Mouse (Mus musculus) gastrocnemius, postnatal 4 days (tissue): ENCODE results near the gene Fgfr2. TPM values are rescaled to one million over a fixed set of nuclear protein-coding genes. Genes with fewer than 3 reads are reported as not detected.
"Not testable (repeated sequence)": the region's sequence is repeated elsewhere in the genome, so short reads cannot be mapped to it uniquely, and the experiment has no call there.

ENCODE experiments used
- DNase-seq, 2 experiments: peaks; one replicate each; pipeline ENCODE4 v3.0.0; 2021 to 2022; ENCODE audit warnings: low spot score in 2 of 2, mixed read lengths in 2 of 2
- total RNA-seq, 2 experiments: library from RNA; stranded (reverse); gene quantifications; 2 replicates each; pipeline ENCODE4 v1.2.3; 2021

Gene Fgfr2
- total RNA-seq, 2 experiments from 2014 or later, result 6.5 to 8.0 TPM

GRCm38 (mm10) chr7:131434276-131434675 is 1688.9 kb downstream of the Fgfr2 start:
- DNase-seq, result no peak

DNA sequence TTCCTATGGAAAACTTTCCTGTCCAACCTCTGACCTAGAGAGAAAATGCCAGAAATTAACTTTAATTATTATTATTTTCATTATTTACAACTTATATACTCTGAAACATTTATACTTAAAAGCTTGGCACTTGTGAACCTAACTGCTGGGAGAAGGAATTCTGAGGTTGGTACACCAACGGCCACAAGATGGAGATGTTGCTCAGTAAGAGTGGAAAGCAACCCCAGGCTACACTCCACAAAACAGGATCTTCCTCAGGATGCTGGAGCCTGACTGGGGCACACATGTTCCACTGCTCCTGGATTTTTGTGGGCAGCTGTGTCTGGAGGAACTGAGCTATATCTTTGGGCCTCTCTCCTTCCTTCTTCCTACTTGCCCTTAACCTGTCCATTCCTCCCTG is 1690.9 kb downstream of the Fgfr2 start:
- DNase-seq, result no peak

DNA sequence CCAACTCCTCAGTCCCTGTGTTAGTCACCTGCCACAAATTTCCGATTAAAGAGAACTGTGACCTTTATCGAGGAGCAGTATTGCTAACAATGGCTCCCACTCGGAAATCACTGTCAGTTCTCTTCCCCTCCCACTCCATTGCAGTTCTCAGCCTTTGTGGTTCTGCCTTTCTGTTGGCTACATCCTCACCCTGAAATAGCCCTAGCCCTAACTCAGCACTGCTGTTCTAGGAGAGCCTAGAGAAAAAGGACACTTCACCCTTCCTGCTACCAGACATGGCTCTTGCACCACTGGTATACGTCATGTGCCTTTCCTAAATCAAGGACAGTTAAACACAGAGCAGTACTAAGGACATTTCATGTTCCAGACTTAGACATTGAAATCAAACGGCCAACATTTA is 1695.8 kb downstream of the Fgfr2 start:
- DNase-seq, result no peak

DNA sequence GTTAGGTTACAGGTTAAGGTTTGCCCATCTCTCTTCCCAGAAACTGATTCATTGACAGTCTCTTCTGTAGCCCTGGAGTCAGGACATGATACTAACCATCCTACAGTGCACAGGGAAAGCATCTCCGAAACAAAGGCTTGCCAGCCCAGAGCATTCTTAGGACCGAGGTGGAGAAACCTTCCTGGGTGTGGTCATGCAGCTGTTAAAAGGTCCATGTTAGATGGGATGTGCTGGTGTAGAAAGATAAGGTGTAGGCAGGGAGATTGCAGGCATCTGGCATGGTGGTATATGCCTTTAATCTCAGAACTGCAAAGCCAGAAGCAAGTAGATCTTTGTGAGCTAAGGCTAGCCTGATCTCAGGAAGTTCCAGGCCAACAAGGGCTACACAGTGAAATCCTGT is 1698.2 kb downstream of the Fgfr2 start:
- no peak for DNase-seq

- no peak for DNase-seq
Observed at GRCm38 (mm10) chr7:131417605-131418004, 1705.5 kb downstream of the Fgfr2 start.

DNA sequence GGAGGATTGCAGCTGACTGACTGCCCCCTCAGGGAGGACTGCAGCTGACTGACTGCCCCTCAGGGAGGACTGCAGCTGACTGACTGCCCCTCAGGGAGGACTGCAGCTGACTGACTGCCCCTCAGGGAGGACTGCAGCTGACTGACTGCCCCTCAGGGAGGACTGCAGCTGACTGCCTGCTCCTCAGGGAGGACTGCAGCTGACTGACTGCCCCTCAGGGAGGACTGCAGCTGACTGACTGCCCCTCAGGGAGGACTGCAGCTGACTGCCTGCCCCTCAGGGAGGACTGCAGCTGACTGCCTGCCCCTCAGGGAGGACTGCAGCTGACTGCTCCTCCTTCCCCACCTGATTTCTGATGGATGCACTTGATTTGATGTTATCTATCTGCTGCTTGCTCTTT is 1706.4 kb downstream of the Fgfr2 start:
- not testable (repeated sequence) for DNase-seq

DNA sequence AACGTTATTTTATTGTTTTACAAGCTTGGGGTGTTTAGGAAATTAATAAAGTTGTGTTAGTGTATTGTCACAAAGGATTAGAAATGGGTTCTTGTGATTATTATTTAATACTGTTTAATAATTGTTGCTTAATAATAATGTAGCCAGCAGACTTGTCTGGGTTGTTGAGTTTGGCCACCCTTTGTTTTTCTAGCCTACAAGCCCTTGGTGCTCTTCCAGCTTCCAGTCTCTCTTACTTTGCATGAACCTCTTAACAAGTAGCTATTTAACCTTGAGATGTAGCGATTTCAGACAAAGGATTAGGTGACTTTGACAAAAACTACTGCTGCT is 1711.2 kb downstream of the Fgfr2 start:
- DNase-seq, result no peak

DNA sequence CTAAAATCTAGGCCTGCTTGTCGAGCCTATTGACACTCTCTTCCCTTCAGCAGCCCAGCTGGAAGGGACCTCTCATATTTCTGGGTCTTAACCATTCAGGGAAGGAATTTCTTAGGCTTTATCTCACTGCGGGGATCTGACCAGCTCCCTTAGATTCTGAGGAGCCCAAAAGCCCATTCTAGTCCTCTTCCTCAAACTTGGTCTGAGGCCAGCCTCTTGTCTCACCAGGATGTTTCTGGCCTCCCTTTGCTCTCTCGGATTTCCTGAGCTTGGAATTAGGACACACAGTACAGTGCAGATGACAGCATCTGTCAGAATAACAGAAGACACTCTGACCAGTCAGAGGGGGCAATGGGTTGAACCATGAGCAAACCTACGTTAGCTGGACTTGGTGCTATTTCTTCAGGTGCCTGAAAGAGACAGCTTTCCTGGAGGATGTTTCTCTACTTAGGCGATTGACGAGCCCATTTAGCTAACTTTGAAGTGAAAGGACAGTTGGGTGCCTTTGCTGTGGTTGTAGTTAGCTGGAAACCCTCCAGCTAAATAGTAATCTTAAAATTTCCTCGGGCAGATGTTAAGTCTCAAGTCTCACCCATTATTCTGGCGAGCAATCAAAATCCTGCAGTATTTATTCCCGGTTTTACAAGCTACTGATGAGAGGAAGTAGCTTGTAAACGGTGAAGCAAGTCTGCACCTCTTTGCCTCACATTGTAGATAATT is 1711.8 kb downstream of the Fgfr2 start:
- peak in 1 of 2 experiments; percentile 14 for DNase-seq

- peak; percentile 98 for DNase-seq
Observed at GRCm38 (mm10) chr7:131410416-131411058, 1712.6 kb downstream of the Fgfr2 start, which contains the start of the genes Ikzf5 and Acadsb. Gene Ikzf5, minus strand, starts transcription at chr7:131410521. Gene Acadsb, plus strand, starts transcription at chr7:131410601.

DNA sequence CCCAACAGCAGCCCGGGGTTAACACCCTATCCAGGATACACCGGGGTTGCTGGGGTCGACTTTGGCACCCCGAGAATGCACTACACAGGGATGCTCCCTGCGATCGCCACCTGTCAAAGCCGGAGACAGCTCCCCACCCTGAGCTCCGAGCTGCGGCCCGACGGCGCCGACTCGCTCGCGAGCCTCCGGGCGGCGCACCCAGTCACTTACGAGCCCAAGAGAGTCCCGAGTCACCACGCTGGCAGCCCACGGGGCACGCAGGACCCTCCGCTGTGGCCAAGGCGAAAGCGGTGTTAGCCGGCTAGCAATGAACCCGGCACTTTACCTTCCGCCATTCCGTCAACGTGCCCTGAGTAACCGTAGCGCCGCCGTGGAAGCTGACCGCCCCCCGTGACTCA is 1713.2 kb downstream of the Fgfr2 start:
- DNase-seq, result no peak

DNA sequence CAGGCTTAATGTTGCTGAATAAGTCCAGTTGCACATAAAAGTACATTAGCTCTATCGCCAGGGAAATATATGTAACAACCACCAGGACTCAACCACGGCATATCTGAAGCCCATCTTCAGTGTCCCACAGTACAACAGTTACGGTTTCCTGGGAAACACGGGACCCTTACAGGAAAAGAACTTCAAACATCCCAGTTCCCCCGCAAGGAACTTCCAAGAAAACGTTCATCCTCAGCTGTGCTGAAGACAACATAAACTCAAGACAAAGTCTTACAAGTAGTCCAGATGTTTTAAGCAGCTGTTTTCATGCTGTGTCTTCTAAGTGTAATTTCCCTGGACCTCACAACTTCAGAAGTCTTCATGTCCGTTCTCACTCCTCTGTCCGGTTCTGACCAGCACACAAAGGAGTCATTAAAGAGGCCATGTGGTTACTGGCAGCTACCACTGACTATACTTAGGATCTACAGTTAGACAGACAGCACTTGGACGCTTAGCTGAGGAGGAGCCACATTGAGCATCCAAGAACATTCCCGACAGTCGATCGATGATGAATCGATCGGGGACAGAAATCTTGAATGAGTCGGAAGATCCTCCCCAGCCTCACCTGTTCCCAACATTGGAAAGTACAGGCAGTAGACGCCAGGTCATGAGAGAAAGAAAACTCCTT is 1713.7 kb downstream of the Fgfr2 start:
- no peak for DNase-seq

DNA sequence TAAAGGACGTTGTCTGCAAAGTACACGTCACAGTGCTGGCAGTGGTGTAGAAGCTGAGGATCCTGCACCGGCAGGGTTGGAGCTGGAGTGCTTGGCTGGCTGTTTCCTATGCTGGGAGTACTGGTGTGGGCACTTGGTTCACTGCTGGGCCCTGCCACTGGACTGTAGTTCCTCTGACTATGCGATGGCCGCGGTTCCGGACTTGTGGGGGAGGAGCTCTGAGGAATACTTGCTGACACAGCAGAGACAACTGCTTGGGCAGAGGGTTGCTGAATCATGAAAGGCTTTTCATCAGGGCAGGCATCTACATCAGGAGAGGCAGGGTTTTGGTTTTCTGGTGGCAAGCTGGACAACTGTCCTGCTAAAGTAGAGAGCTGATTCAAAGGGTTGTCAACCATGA is 1731.4 kb downstream of the Fgfr2 start:
- not testable (repeated sequence) for DNase-seq

- DNase-seq, result no peak
Observed at GRCm38 (mm10) chr7:131371880-131372651, 1751.1 kb downstream of the Fgfr2 start.

GRCm38 (mm10) chr7:131371470-131371860 is 1751.7 kb downstream of the Fgfr2 start:
- DNase-seq, result no peak

- DNase-seq, result peak; percentile 76 to 89
Observed at GRCm38 (mm10) chr7:131370648-131371469, 1752.3 kb downstream of the Fgfr2 start, which contains the start of gene Pstk. Gene Pstk, plus strand, starts transcription at chr7:131371141.

GRCm38 (mm10) chr7:131364131-131364530 is 1759.0 kb downstream of the Fgfr2 start:
- no peak for DNase-seq

- DNase-seq, result peak; percentile 87 to 93
Observed at GRCm38 (mm10) chr7:131362615-131363300, 1760.4 kb downstream of the Fgfr2 start, which contains the start of gene 2310057M21Rik. Gene 2310057M21Rik, minus strand, starts transcription at chr7:131362759.

- DNase-seq, result peak in 1 of 2 experiments; percentile 47
Observed at GRCm38 (mm10) chr7:131362269-131362614, 1760.9 kb downstream of the Fgfr2 start.

DNA sequence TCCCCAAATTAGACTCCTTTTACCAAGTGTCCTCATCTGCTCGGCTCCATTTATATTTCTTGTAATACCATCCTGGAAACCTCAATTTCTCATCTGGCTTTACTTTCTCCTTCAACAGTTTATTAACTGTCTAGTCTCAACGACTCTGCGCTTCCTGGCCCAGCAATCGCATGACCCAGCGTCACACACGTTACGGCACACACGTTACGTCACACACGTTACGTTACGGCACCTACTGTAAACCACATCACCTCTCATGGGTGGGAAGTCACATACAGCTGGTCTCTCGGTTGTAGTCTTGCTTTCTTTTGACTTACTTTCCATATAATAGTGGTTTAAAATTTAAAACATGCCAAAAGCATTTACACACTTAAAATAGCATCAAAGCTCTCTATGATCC is 1767.0 kb downstream of the Fgfr2 start:
- DNase-seq, result no peak
